Mouse (Mus musculus) T-helper 17 cell (primary cell): ENCODE data around the gene Srsf4.

Source experiments
- in situ Hi-C, 2 experiments: fragments of 300-600 bp; cut with MboI, MseI; formaldehyde crosslinking; loops; 1 replicate in 1 of 2; 2 replicates in 1 of 2; pipeline ENCODE4 v1.15.1; 2025; ENCODE audit warnings: high pct_unique_total_duplicates in 2 of 2

Gene Srsf4

GRCm38 (mm10) chr4:131873293-131874168 is at the start of gene Srsf4:
Gene Srsf4 (plus strand): TSS chr4:131873617.
- in situ Hi-C loops = loop anchor here (10.0 to 25.0 kb wide), 2 partner anchors 1211 to 1339 kb away; partner anchors contain the start of gene Pum1 (in 1 of the 2)

- in situ Hi-C loops = loop anchor here in 1 of 2 experiments (10.0 kb wide), 1 partner anchor 670 kb away; no protein-coding TSS in a partner anchor
Measured at GRCm38 (mm10) chr4:131824939-131825338, 48.5 kb upstream of the Srsf4 start.

- in situ Hi-C loops = loop anchor here in 1 of 2 experiments (10.0 kb wide), 1 partner anchor 671 kb away; no protein-coding TSS in a partner anchor
Measured at GRCm38 (mm10) chr4:131825830-131826229, 47.6 kb upstream of the Srsf4 start.

- in situ Hi-C loops = loop anchor here in 1 of 2 experiments (10.0 kb wide), 1 partner anchor 672 kb away; no protein-coding TSS in a partner anchor
Measured at GRCm38 (mm10) chr4:131826905-131827304, 46.5 kb upstream of the Srsf4 start.

GRCm38 (mm10) chr4:131829123-131829522 is 44.3 kb upstream of the Srsf4 start:
- in situ Hi-C loops = loop anchor here in 1 of 2 experiments (10.0 kb wide), 1 partner anchor 674 kb away; no protein-coding TSS in a partner anchor

- in situ Hi-C loops = loop anchor here (5.0 to 10.0 kb wide), 2 partner anchors 864 to 1047 kb away; no protein-coding TSS in a partner anchor
Measured at GRCm38 (mm10) chr4:131831546-131832045, 41.8 kb upstream of the Srsf4 start.

GRCm38 (mm10) chr4:131832759-131833407 is 40.5 kb upstream of the Srsf4 start:
- in situ Hi-C loops = loop anchor here (5.0 to 10.0 kb wide), 2 partner anchors 866 to 1048 kb away; no protein-coding TSS in a partner anchor

- in situ Hi-C loops = loop anchor here (5.0 to 10.0 kb wide), 2 partner anchors 867 to 1049 kb away; no protein-coding TSS in a partner anchor
Measured at GRCm38 (mm10) chr4:131833971-131834609, 39.3 kb upstream of the Srsf4 start.

- in situ Hi-C loops = loop anchor here (5.0 to 10.0 kb wide), 3 partner anchors 109 to 1052 kb away; no protein-coding TSS in a partner anchor
Measured at GRCm38 (mm10) chr4:131836351-131836881, 37.0 kb upstream of the Srsf4 start.

GRCm38 (mm10) chr4:131836891-131837491 is 36.4 kb upstream of the Srsf4 start:
- in situ Hi-C loops = loop anchor here (5.0 to 10.0 kb wide), 3 partner anchors 110 to 1052 kb away; no protein-coding TSS in a partner anchor

GRCm38 (mm10) chr4:131837872-131838524 is 35.4 kb upstream of the Srsf4 start, which contains the start of gene Ptpru:
Gene Ptpru (minus strand): TSS chr4:131838288.
- in situ Hi-C loops = loop anchor here (5.0 to 10.0 kb wide), 3 partner anchors 111 to 1053 kb away; no protein-coding TSS in a partner anchor

GRCm38 (mm10) chr4:131843290-131843743 is 30.1 kb upstream of the Srsf4 start, which contains the start of gene Mecr:
Gene Mecr (plus strand): TSS chr4:131843470.
- in situ Hi-C loops = no loop called here

- in situ Hi-C loops = no loop called here
Measured at GRCm38 (mm10) chr4:131845991-131846778, 27.2 kb upstream of the Srsf4 start.

- in situ Hi-C loops = no loop called here
Measured at GRCm38 (mm10) chr4:131848082-131848481, 25.3 kb upstream of the Srsf4 start.

- in situ Hi-C loops = loop anchor here in 1 of 2 experiments (25.0 kb wide), 1 partner anchor 1188 kb away; the partner anchor contains the start of gene Pum1
Measured at GRCm38 (mm10) chr4:131849986-131850638, 23.3 kb upstream of the Srsf4 start.

- in situ Hi-C loops = loop anchor here in 1 of 2 experiments (25.0 kb wide), 1 partner anchor 1193 kb away; the partner anchor contains the start of gene Pum1
Measured at GRCm38 (mm10) chr4:131854950-131855349, 18.5 kb upstream of the Srsf4 start.

GRCm38 (mm10) chr4:131860492-131861340 is 12.7 kb upstream of the Srsf4 start:
- in situ Hi-C loops = loop anchor here in 1 of 2 experiments (25.0 kb wide), 1 partner anchor 1198 kb away; the partner anchor contains the start of gene Pum1
